Mouse (Mus musculus) cerebellum, adult 2 months (tissue): ENCODE results near the gene Cpsf6. TPM values are rescaled to one million over a fixed set of nuclear protein-coding genes. Genes with fewer than 3 reads are reported as not detected.
A peak's percentile ranks its signal among the peaks of the same experiment; 100 is the strongest.

ENCODE experiments used
- DNase-seq, 2 experiments: peaks; one replicate each; pipeline ENCODE4 v3.0.0; 2021
- H3K27ac ChIP-seq: fragments of 200-500 bp; 2 replicates; pipeline ENCODE4 v1.5.1; 2012; ENCODE audit warnings: low read length, control low read depth, inconsistent platforms; ENCODE audit not compliant: insufficient read depth
- H3K27me3 ChIP-seq: fragments of 200-500 bp; 2 replicates; pipeline ENCODE4 v1.6.1; 2012; ENCODE audit warnings: inconsistent platforms, mild to moderate bottlenecking, low read length, moderate library complexity; ENCODE audit not compliant: control insufficient read depth, insufficient read depth
- H3K4me1 ChIP-seq: fragments of 200-500 bp; 2 replicates; pipeline ENCODE4 v1.6.1; 2011; ENCODE audit warnings: low read length; ENCODE audit not compliant: control insufficient read depth, insufficient read depth
- H3K4me3 ChIP-seq: fragments of 200-500 bp; replicated peaks from 2 replicates; pipeline ENCODE3; 2011; ENCODE audit warnings: mild to moderate bottlenecking, low read depth, low read length, control low read depth; ENCODE audit not compliant: insufficient read depth
- CTCF ChIP-seq: fragments of 200-500 bp; IDR thresholded peaks from 2 replicates; pipeline ENCODE4 v1.5.1; 2011; ENCODE audit warnings: low read depth, mild to moderate bottlenecking, control low read depth, low read length, moderate library complexity, borderline replicate concordance; ENCODE audit not compliant: insufficient read depth
- POLR2A ChIP-seq: fragments of 200-500 bp; IDR thresholded peaks from 2 replicates; pipeline ENCODE4 v1.6.1; 2011; ENCODE audit warnings: low read length, control low read depth, borderline replicate concordance; ENCODE audit not compliant: insufficient read depth
- WGBS: fragments of 180-500 bp; shearing (Covaris S2); methylation state at CpG from one replicate; pipeline ENCODE4 v1.1.7; 2018; 5-methylcytosine and 5-hydroxymethylcytosine counted together
- polyA plus RNA-seq: library from polyadenylated mRNA; depleted of rRNA; stranded (reverse); fragments of >200 nt; gene quantifications from 2 replicates; pipeline ENCODE4 v1.2.3, GENCODE M21; 2012

Cpsf6 gene
- polyA plus RNA-seq, 1 experiment: 64.0 TPM

DNA sequence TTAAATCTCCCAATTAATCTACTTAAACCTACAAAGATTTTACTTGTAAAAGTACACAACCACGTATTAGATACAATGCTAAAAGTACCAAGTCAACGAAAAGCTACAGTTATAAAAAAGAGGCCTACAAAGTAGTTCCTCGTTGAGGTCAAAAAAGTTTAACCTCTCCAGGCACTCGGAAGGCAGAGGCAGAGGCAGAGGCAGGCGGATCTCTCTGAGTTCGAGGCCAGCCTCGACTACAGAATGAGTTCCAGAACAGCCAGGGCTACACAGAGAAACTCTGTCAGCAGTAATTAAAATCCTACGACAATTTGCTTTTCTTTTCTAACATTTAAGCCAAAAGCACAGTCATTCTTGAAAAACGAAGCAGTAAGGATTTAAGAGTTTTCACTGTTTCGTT lies 4.7 kb downstream of the Cpsf6 start:
- Histone ChIP-seq H3K27ac (no peak overlapping the region), H3K4me1 (no peaks in the 10 kb centered on the region), H3K4me3 (peak overlapping the region; percentile 99), H3K27me3 (no peaks in the 10 kb centered on the region)
- WGBS: 12% methylated on average over 10 of the region's 10 CpGs
- DNase-seq: no peak
- no peak for TF ChIP-seq POLR2A
- TF ChIP-seq CTCF: no peak

DNA sequence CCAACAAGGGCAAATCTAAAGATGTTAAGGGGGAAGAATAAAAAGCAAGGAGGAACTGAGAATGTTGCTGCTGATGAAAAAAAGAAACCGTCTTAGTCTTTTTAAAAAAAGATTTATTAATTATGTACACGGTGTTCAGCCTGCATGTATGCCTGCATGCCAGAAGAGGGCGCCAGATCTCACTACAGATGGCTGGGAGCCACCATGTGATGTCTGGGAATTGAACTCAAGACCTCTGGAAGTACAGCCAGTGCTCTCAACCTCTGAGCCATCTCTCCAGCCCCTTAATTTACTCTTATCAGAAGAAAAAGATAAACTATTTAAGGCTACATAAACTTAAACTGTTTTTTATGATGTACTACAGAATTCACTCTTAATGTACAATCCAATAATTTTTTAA lies 16.7 kb downstream of the Cpsf6 start:
- peak; percentile 75 for TF ChIP-seq CTCF
- no peak for TF ChIP-seq POLR2A
- Histone ChIP-seq H3K4me1 (no peaks in the 10 kb centered on the region), H3K4me3 (no peak overlapping the region), H3K27ac (no peak overlapping the region), H3K27me3 (no peaks in the 10 kb centered on the region)
- 14% methylated on average over 3 of the region's 3 CpGs for WGBS
- peak; percentile 38 to 49 for DNase-seq

DNA sequence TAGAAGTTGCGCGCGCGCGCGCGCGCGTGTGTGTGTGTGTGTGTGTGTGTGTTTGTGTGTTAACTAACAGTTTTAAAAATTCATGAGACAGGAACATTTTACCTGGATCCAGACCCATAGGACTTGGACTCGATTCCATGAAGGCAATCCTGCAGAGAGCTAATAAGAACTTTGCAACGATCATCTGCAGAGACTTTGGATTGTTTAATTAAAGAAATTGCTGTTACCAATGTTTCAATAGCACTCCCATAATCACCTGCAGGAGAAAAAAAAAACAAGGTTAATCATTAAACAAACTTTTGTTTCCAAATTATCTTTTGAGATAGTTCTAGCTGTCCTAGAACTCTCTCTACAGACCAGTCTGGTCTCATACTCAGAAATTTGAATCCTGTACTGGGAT lies 20.9 kb downstream of the Cpsf6 start:
- 86% methylated on average over 11 of the region's 11 CpGs for WGBS
- TF ChIP-seq POLR2A (no peak), CTCF (no peak)
- H3K27me3 ChIP-seq: no peaks in the 10 kb centered on the region
- H3K4me3 ChIP-seq: no peak overlapping the region
- no peaks in the 10 kb centered on the region for H3K4me1 ChIP-seq
- H3K27ac ChIP-seq: no peak overlapping the region
- no peak for DNase-seq

DNA sequence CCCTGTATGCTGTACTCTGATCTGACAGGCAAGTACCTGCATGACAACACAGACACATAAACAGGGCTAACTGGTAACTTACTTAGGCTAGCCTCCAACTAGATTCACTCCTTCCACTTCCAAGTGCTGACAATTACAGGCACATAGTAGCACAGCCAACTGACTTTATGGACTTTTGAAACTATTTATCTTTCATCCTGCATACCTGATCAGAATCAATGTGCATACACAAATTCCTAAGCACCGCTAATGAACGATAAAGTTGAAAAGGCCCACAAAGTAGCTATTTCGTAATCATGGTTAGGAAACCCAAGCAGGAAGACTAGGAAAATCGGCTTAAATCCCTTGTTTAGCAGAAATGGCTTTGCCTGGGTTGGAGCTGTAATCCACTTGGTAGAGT lies 36.8 kb downstream of the Cpsf6 start:
- Histone ChIP-seq H3K4me3 (no peak overlapping the region), H3K27me3 (no peaks in the 10 kb centered on the region), H3K27ac (no peak overlapping the region), H3K4me1 (no peaks in the 10 kb centered on the region)
- DNase-seq: no peak
- 96% methylated on average over 4 of the region's 4 CpGs for WGBS
- no peak for TF ChIP-seq POLR2A
- TF ChIP-seq CTCF: no peak

DNA sequence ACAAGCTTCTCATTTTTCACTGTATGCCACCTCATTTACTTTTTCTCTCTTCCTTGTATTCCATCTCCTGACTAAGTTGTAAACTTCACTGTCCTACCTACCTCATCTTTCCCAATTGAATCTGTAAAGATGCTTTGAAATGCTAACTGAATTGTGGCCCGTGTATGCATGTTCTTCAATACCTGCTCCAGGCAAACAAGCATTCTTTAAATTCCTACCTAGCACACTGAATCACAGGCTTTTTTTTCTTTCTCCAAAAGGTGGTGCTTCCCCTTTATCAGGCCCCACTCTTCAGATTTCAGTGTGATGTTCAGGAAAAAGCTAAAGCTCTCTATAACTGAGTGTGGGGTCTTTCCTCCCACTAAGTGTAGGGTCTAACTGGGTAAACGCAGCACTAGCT lies 37.4 kb downstream of the Cpsf6 start:
- no peak for DNase-seq
- TF ChIP-seq CTCF: no peak
- no peak for TF ChIP-seq POLR2A
- no peak overlapping the region for H3K4me3 ChIP-seq
- no peak overlapping the region for H3K27ac ChIP-seq
- 78% methylated on average over 2 of the region's 2 CpGs for WGBS
- no peaks in the 10 kb centered on the region for H3K27me3 ChIP-seq
- H3K4me1 ChIP-seq: no peaks in the 10 kb centered on the region

DNA sequence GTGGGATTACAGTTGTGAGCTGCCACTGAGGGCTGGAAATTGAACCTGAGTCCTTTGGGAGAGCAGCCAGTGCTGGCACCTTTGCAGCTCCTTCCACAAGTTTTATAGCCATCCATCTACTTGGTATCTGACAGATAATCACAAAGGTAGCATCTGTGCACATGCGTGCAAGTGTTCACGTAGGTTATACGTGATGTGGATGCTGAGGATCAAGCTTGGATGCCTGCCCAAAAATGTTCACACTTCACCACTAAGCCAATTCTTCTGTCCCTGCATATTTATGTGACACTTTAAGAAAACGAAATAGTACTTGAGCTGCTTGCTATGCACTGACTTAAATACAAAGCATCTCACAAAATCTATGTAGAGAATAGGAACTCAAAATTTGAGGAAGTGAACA lies 38.8 kb downstream of the Cpsf6 start:
- DNase-seq: no peak
- 44% methylated on average over 4 of the region's 4 CpGs for WGBS
- H3K27ac ChIP-seq: no peak overlapping the region
- no peaks in the 10 kb centered on the region for H3K27me3 ChIP-seq
- no peak overlapping the region for H3K4me3 ChIP-seq
- no peaks in the 10 kb centered on the region for H3K4me1 ChIP-seq
- TF ChIP-seq POLR2A: no peak
- no peak for TF ChIP-seq CTCF

DNA sequence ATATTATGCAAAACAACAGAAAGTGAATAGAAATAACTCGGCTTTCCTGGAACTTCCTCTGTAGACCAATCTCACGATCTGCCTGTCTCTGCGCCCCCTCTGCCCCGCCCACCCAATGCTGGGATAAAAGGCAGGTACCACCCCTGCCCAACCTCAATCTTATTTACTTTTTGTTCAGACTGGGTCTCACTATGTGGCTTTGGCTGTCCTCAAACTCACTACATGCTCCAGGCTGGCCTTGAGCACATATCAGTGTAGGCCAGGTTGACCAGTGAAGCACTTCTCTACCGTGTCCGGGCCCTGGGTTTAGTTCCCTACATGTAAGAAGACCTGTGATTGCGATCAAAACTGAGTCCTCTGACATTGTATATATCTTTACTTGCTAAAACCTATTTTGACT lies 40.6 kb downstream of the Cpsf6 start:
- no peaks in the 10 kb centered on the region for H3K4me1 ChIP-seq
- DNase-seq: no peak
- H3K4me3 ChIP-seq: no peak overlapping the region
- TF ChIP-seq CTCF (no peak), POLR2A (no peak)
- 90% methylated on average over 7 of the region's 7 CpGs for WGBS
- H3K27me3 ChIP-seq: no peaks in the 10 kb centered on the region
- no peak overlapping the region for H3K27ac ChIP-seq

DNA sequence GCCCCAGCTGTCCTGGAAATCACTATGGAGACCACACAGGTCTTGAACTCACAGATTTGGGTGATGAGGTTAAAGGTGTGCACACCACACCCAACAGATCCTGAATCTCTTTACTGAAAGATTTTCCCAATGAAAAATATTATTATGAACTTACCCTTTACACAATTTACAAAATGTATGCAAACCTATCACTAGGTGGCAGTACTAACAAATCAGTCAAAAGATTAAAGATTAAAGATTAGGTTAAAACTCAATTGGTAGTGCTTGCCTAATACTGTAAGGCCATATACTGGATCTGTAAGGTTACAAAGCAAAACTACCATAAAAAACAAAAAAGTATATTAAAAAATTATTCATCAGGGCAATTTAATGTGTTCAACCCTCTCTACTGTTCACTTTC lies 41.9 kb downstream of the Cpsf6 start:
- Histone ChIP-seq H3K4me1 (no peaks in the 10 kb centered on the region), H3K27me3 (no peaks in the 10 kb centered on the region), H3K4me3 (no peak overlapping the region), H3K27ac (no peak overlapping the region)
- no peak for DNase-seq
- TF ChIP-seq POLR2A (no peak), CTCF (no peak)
